Mouse (Mus musculus): ENCODE results near the gene 4933406M09Rik.

GRCm38 (mm10) chr1:134360656-134361055, 25.1 kb upstream of the 4933406M09Rik start:
- TF ChIP-seq CTCF (IDR thresholded peaks at IDR 0.05) (no peak), EP300 (IDR thresholded peaks at IDR 0.05) (no peak)
